11 mouse cellular contexts compared by ENCODE assay signal in the genomic region with DNA sequence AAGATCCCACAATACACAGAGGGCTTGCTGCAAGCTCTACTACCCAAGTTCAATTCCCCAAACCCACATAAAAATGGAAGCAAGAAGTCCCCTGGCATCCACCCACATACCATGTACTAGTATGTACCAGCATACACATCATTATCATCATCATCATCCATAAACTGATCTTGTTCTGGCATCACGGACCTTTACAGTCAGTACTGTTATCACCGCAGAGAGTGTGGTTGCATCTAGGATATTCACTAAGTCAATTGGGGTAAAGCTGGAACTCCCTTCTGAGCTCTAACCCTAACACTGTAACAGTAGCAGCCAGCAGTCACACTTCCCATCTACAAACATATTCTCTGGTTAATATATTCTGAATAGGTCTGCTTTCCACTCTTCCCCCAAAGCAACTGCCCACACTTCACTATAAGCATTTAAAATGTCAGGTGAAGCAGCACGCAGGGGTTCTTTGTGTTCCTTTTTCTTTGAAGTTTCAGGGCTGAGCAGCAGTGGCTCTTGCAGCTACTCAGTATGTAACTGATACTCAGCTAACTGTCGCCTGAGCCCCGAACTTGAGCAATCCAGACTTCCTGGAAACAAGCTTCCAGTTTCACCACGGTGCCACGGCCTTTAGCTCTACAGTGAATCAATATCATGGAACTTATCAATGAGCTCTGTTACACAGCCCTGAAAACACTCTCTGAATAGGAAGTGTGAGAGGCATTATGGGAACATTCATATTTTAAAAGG. TPM values are rescaled to one million over a fixed set of nuclear protein-coding genes. Genes with fewer than 3 reads are reported as not detected.
DNase-seq lines count a peak whose midpoint lies in the region; ATAC-seq and TF ChIP-seq lines count a peak whose summit lies in the region.
"Had no signal": no experiment of that assay in that cellular context is flagged by ENCODE, and none has a peak within 500 bp of the region (broad histone marks: within the 10 kb centered on the region; RNA-seq: fewer than 3 reads in every experiment).

No protein-coding gene starts in this region.

- H3K4me3 ChIP-seq in kidney, embryonic 15.5 days (replicated peaks): no peak overlapping the region
- no peak overlapping the region for H3K4me3 ChIP-seq in embryonic facial prominence, embryonic 13.5 days
- H3K4me3 ChIP-seq in lung, postnatal 0 days (ENCODE audit: low read depth, low read length): no peak overlapping the region
- H3K4me3 ChIP-seq: hindbrain, embryonic 12.5 days; limb, embryonic 10.5 days; neural tube, embryonic 13.5 days had no signal

- H3K36me3 ChIP-seq in kidney, embryonic 15.5 days: peaks cover 1% of the 10 kb centered on the region; the same call in 1 of the 2 replicates
- no peaks in the 10 kb centered on the region for H3K36me3 ChIP-seq in embryonic facial prominence, embryonic 13.5 days
- no peaks in the 10 kb centered on the region for H3K36me3 ChIP-seq in lung, postnatal 0 days (ENCODE audit: insufficient read depth, low read length)
- H3K36me3 ChIP-seq: hindbrain, embryonic 12.5 days had no signal

- no peaks in the 10 kb centered on the region for H3K27me3 ChIP-seq in kidney, embryonic 15.5 days
- H3K27me3 ChIP-seq in embryonic facial prominence, embryonic 13.5 days: no peaks in the 10 kb centered on the region
- no peaks in the 10 kb centered on the region for H3K27me3 ChIP-seq in lung, postnatal 0 days (replicated peaks; ENCODE audit: insufficient read depth, low read length)
- H3K27me3 ChIP-seq: hindbrain, embryonic 12.5 days; neural tube, embryonic 13.5 days had no signal

- DNase-seq in kidney, postnatal 25 days: no peak
- DNase-seq in lung, postnatal 0 days (ENCODE audit: low spot score): peak; percentile 72
- peak; percentile 52 for DNase-seq in thymus, postnatal 14 days
- no peak for DNase-seq in embryo, embryonic 10.5 days (ENCODE audit: low spot score)
- DNase-seq in layer of hippocampus, adult 18-20 months (ENCODE audit: low spot score in 2 of 2): no peak
- DNase-seq in right cerebral cortex, postnatal 14 days: no peak

- no peaks in the 10 kb centered on the region for H3K9me3 ChIP-seq in kidney, embryonic 15.5 days (replicated peaks)
- H3K9me3 ChIP-seq in embryonic facial prominence, embryonic 13.5 days: no peaks in the 10 kb centered on the region
- H3K9me3 ChIP-seq in lung, postnatal 0 days (ENCODE audit: low read length): no peaks in the 10 kb centered on the region
- H3K9me3 ChIP-seq: hindbrain, embryonic 12.5 days; limb, embryonic 10.5 days; neural tube, embryonic 13.5 days had no signal

- no peak for TF ChIP-seq CTCF in lung, postnatal 0 days (IDR thresholded peaks at IDR 0.05)

- no peak overlapping the region for H3K4me2 ChIP-seq in kidney, embryonic 15.5 days
- 0 out of 2 replicates have a peak overlapping the region, but pooled peaks have one; percentile 11 for H3K4me2 ChIP-seq in embryonic facial prominence, embryonic 13.5 days
- H3K4me2 ChIP-seq in lung, postnatal 0 days (replicated peaks; ENCODE audit: low read depth, low read length): 0 out of 2 replicates have a peak overlapping the region, but pooled peaks have one; percentile 3
- H3K4me2 ChIP-seq: hindbrain, embryonic 12.5 days; neural tube, embryonic 13.5 days had no signal

- 40% methylated on average over 7 of the region's 7 CpGs for WGBS in kidney, embryonic 15.5 days
- 30% methylated on average over 7 of the region's 7 CpGs for WGBS in embryonic facial prominence, embryonic 13.5 days
- WGBS in lung, postnatal 0 days: 38% methylated on average over 7 of the region's 7 CpGs

- peak; percentile 45; the same call in 1 of the 2 replicates for TF ChIP-seq EP300 in lung, postnatal 0 days (IDR thresholded peaks at IDR 0.05)

- peak overlapping the region; percentile 43; the same call in 1 of the 2 replicates for H3K27ac ChIP-seq in kidney, embryonic 15.5 days
- H3K27ac ChIP-seq in embryonic facial prominence, embryonic 13.5 days: peak overlapping the region; percentile 28
- peak overlapping the region; percentile 87 for H3K27ac ChIP-seq in lung, postnatal 0 days (ENCODE audit: low read length)
- H3K27ac ChIP-seq: hindbrain, embryonic 12.5 days; limb, embryonic 10.5 days; neural tube, embryonic 13.5 days had no signal

- H3K9ac ChIP-seq in kidney, embryonic 15.5 days: no peak overlapping the region
- 0 out of 2 replicates have a peak overlapping the region, but pooled peaks have one; percentile 40 for H3K9ac ChIP-seq in embryonic facial prominence, embryonic 13.5 days
- no peak overlapping the region for H3K9ac ChIP-seq in lung, postnatal 0 days (replicated peaks; ENCODE audit: low read depth)
- H3K9ac ChIP-seq: hindbrain, embryonic 12.5 days; neural tube, embryonic 13.5 days had no signal

- peaks cover 71% of the 10 kb centered on the region for H3K4me1 ChIP-seq in kidney, embryonic 15.5 days
- H3K4me1 ChIP-seq in embryonic facial prominence, embryonic 13.5 days: peaks cover 39% of the 10 kb centered on the region
- H3K4me1 ChIP-seq in lung, postnatal 0 days (ENCODE audit: insufficient read depth, low read depth, low read length): peaks cover 69% of the 10 kb centered on the region

- no peak for ATAC-seq in kidney, embryonic 15.5 days (replicated peaks; ENCODE audit: low FRiP score)
- ATAC-seq in embryonic facial prominence, embryonic 13.5 days (ENCODE audit: insufficient number of reproducible peaks, insufficient read depth, low FRiP score, low TSS enrichment, low read depth): no peak
- 0 out of 2 replicates have a peak, but pooled peaks have one; percentile 4 for ATAC-seq in lung, postnatal 0 days

RNA-seq across cellular contexts. Expression of a gene that starts 8.8 kb away (rescaled TPM):
- 45.7 and 47.5 TPM in 2 replicates for polyA plus RNA-seq in kidney, embryonic 15.5 days (2015; fragmentation: Nextera tagmentation; extraction: Ambion mirVana)
- 11.7 and 26.0 TPM in 2 replicates for polyA plus RNA-seq in embryonic facial prominence, embryonic 13.5 days (2015; fragmentation: Nextera tagmentation; extraction: Ambion mirVana)
- polyA plus RNA-seq in lung, postnatal 0 days (2015; fragmentation: Nextera tagmentation; extraction: Ambion mirVana): 91.3 and 104 TPM in 2 replicates
- 10 to 100 TPM; 56.1 to 56.3 TPM for total RNA-seq in layer of hippocampus, adult 18-20 months (2021)

RNA-seq across cellular contexts. Expression of a gene that starts 56.6 kb away (rescaled TPM):
- polyA plus RNA-seq in kidney, embryonic 15.5 days (2015; fragmentation: Nextera tagmentation; extraction: Ambion mirVana): 0.29 and 0.31 TPM in 2 replicates
- polyA plus RNA-seq in embryonic facial prominence, embryonic 13.5 days (2015; fragmentation: Nextera tagmentation; extraction: Ambion mirVana): 0.25 and 0.40 TPM in 2 replicates
- 0.57 and 0.83 TPM in 2 replicates for polyA plus RNA-seq in lung, postnatal 0 days (2015; fragmentation: Nextera tagmentation; extraction: Ambion mirVana)
- total RNA-seq in layer of hippocampus, adult 18-20 months (2021): 10 to 100 TPM; 18.3 to 19.5 TPM
- polyA plus RNA-seq: limb, embryonic 10.5 days had no signal

Comparison
In these comparisons a context has a peak if more than half of its experiments do, and no peak if none do; other contexts are left out.
1. H3K27ac ChIP-seq: peak in every context shown above with its lines; median percentile 87 in lung, postnatal 0 days; 43 in kidney, embryonic 15.5 days; 28 in embryonic facial prominence, embryonic 13.5 days.
2. DNase-seq: peak in lung, postnatal 0 days (single experiment) and thymus, postnatal 14 days (single experiment); none in kidney, postnatal 25 days (0 of 2), embryo, embryonic 10.5 days (single experiment), layer of hippocampus, adult 18-20 months (0 of 2) and right cerebral cortex, postnatal 14 days (single experiment).